Mouse (Mus musculus) cerebral cortex, adult 2 months (tissue): ENCODE results near the gene Ap3b1.

Experiments used
- WGBS: fragments of 180-500 bp; shearing (Covaris S2); methylation state at CpG from one replicate; pipeline ENCODE4 v1.1.7; 2018; 5-methylcytosine and 5-hydroxymethylcytosine counted together

Gene Ap3b1

GRCm38 (mm10) chr13:94451229-94451628 lies 92.5 kb downstream of the Ap3b1 start:
- 53% methylated on average over 6 of the region's 6 CpGs for WGBS

- WGBS: 87% methylated on average over 12 of the region's 12 CpGs
Observed at GRCm38 (mm10) chr13:94454131-94454530, 95.4 kb downstream of the Ap3b1 start.

DNA sequence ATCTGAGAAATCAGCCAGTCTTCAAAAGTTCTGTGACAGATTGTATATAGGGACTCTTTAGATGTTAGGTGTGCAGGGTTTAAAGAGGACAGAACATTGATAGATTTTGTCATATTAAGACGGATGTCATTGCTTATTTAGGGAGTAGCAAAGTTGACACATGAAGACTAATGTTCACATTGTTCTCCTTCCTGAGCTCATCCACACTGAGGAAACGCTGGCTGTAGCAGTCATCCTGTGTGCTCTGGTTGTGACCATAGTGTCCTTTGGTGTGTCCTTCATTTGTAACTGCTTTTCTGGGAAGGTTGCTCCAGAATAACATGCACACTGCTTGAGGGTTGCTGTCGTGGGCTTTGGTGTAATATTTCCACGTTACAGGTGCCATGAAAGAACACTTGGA lies 100.4 kb downstream of the Ap3b1 start:
- WGBS: 83% methylated on average over 4 of the region's 4 CpGs

DNA sequence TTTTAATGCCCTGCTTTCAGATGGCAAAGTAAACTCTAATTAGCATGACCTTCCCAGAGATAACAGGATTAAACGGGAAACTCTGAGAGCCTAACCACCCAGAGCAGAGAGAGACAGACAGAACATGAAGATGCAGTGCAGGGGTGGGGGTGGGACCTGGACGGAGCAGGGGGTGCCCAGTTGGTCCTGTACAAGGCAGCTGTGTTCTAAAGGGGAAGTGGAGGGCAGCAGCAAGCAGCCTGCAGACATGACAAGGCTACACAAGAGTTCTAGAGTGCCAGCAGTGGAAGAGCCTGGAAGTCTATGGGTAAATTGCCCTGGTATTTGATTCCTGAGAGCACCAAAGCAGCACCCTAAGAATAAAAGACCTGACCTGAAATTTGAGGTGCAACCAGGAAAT lies 105.5 kb downstream of the Ap3b1 start:
- WGBS: 51% methylated on average over 2 of the region's 2 CpGs

GRCm38 (mm10) chr13:94468551-94468950 lies 109.8 kb downstream of the Ap3b1 start:
- 100% methylated on average over 1 of the region's 1 CpGs for WGBS

- 95% methylated on average over 11 of the region's 11 CpGs for WGBS
Observed at GRCm38 (mm10) chr13:94471009-94471672, 112.4 kb downstream of the Ap3b1 start.

DNA sequence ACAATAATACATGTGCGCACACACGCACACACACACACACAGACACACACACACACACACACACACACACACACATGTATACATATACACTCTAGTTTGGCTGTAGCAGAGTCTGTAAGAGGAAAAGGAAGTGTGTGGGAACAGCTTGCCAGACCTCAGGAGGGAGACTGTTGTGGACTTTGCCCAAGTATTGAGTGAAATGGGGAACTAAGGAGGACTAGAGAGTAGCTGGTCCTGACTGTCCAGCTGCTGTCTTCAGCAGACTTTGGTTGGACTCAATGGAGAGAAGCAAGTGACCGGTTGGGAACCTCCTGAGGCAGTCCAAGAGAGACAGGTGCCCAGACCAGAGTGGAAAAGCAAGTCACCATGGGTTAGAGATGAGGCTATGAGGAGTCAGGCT lies 117.4 kb downstream of the Ap3b1 start:
- 96% methylated on average over 3 of the region's 3 CpGs for WGBS

DNA sequence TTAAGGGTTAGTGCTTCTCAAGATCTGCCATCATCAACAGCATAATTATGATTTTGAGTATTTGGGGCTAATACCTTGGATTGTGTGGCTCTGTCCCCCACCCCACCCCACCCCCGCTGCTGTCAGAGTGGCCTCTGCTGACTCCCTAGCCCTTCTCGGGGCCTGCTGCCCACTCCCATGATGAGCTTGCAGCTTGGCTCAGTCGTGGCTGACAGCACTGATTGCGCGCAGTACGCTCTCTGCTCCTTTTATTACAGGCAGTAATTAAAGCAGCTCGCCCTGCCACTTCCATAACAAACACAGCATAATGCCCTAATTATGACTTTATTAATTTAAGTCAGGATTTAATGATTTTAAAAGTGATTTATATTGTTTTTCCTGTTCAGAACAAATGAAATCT lies 121.5 kb downstream of the Ap3b1 start:
- WGBS: 74% methylated on average over 7 of the region's 7 CpGs

DNA sequence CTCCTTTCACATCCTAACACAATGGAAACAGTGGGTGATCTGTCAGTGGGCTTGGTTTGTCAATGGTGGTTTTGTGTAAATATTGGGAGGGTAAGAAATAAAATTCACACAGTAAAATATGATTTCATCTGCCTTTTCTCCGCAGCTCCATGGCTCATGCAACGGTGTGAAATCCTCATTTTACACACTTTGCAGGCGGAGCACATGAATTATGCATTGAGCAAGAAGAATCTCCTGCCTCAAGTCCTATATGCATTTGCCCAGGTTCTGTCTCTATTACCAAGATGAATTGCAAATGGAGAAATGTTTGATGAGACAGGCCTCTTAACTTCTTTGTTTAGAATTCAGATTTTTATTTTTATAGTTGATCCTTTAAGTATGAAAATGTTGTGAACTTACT lies 131.9 kb downstream of the Ap3b1 start:
- 42% methylated on average over 3 of the region's 3 CpGs for WGBS

DNA sequence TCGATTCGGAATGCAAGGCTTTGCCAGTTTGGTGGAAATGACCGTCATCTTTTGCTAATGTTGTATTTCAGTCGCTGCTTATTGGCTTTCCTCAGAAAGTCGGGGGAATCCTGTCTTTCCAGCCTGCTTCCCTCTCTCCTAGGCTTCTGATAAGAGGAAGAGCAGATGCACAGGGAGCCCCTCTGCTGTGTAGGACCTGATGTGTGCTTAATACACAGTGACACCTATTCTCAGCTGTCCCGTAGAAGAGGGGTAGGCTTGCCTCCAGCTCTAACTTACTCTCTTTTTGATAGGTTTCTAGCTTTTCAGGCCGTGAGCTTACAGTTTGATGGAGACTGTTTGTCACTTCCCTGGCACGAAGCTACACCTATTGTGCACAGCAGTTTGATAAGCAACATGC lies 132.4 kb downstream of the Ap3b1 start:
- 62% methylated on average over 8 of the region's 8 CpGs for WGBS

- 89% methylated on average over 3 of the region's 3 CpGs for WGBS
Observed at GRCm38 (mm10) chr13:94497521-94497920, 138.8 kb downstream of the Ap3b1 start.

- 60% methylated on average over 3 of the region's 3 CpGs for WGBS
Observed at GRCm38 (mm10) chr13:94506411-94506810, 147.7 kb downstream of the Ap3b1 start.

DNA sequence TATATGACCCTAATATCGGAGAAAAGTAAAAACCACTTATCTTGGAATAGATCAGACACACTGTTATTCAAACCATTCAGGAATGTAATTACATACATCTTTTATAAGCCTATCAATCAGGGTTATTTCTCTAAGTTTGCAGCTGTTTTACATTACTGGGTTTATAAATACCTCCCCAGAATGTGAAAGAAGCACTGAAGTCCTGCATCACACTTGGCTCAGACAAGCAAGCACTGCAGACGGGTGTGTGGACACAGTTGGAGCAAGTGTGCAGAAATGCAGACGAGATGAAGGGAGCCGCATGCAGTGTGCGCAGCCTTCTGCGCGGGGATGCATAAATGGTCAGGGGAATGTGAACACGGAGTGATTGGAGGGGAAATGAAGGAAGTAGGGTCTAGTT lies 149.6 kb downstream of the Ap3b1 start:
- WGBS: 84% methylated on average over 8 of the region's 8 CpGs

DNA sequence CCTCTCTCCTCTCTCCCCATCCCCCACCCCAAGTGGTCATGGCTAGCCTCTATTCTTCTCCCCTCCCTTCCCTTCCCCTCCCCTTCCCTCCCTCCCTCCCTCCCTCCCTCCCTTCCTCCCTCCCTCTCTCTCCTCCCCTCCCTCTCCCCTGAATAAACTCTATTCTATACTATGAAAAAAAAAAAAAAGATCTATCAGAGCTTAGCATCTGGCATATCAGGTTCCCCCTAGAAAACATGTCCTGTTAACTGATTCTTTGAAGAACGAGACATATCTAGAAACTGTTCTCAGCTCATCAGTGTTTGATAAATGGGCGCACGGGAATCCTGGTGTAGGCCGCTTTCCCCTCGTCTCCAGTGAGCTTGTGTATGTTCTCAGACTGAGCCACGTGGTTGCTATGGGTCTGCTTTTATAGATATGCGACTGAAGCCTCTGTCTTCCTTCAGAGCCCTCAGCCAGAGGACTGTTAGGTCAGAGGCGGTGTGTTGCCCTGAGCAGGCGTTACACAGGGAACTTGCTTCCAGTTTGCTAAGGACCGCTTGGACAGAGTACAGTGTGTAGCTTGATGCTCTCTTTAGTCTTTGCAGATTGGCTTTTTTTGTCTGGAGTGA lies 154.5 kb downstream of the Ap3b1 start:
- WGBS: 88% methylated on average over 10 of the region's 10 CpGs

DNA sequence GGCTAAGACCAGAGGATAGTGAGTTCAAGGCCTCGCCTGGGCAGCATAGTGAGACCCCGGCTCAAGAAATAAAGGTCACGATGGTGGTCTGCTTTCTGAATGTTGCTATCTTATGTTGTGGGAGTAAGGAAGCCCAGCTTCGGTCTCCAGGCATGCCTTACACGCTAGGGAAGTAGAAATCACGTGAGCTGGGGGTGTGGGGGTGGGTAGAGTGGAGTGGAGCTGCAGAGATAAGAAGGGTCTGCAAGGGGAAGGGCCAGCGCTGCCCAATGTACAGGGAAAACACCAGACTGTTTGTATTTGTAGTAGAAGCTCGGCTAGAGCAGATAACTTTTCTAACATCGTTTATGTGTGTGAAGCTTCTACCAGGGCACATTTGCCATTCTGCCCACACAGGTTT lies 155.1 kb downstream of the Ap3b1 start:
- WGBS: 86% methylated on average over 9 of the region's 9 CpGs

DNA sequence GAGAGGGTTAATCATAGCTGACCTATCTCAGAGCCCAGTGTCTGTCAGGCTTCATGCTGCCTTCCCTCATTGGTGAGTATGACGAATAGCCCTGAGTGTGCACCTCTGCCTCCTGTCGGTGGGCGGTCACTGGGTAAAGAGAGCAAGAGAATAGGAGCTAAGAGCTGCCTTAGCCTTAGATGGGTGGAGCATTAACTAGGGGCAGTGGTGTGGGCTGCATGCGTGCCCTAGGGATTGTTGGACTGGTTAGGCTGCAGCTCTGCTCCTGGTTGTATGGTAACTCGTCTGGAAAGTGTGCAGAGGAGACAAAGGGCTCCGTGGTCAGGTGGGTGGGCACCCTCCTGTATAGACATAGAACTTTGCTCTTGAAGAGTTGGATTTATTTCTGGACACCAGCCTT lies 157.8 kb downstream of the Ap3b1 start:
- WGBS: 88% methylated on average over 6 of the region's 6 CpGs

DNA sequence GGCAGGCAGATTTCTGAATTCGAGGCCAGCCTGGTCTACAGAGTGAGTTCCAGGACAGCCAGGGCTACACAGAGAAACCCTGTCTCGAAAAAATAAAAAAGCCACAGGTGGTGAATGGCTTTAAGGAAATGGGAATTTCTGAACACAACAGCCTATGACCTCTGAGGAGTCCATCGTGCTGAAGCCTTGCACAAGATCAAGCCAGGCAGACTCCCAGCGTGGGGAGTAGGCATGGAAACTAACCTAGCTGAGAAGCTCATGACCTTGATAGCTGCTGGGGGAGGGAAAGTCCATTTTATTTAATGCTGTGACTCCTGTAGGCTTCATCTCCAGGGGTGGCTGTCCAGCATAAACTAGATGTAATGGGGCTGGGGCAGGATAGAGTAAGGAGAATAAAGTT lies 159.4 kb downstream of the Ap3b1 start:
- WGBS: 96% methylated on average over 4 of the region's 4 CpGs

DNA sequence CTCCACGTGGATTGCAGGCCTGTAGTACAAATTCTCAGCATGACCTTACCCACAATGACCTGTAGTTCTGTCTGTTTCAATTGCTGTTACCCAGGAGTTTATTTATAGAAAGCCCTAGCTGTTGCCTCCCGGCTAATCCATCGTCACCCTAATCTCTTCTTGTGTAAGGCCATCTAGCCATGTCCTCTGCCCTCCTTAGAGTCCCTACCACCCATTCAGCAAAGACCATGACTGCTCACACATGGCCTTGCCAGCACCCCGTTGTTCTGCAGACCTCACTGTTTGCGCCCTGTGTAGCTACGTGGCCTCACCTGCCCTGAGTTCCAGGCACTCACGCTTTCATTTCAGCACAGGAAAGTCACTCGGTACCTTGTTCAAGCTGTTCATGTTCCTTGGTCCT lies 160.5 kb downstream of the Ap3b1 start:
- 90% methylated on average over 8 of the region's 8 CpGs for WGBS

DNA sequence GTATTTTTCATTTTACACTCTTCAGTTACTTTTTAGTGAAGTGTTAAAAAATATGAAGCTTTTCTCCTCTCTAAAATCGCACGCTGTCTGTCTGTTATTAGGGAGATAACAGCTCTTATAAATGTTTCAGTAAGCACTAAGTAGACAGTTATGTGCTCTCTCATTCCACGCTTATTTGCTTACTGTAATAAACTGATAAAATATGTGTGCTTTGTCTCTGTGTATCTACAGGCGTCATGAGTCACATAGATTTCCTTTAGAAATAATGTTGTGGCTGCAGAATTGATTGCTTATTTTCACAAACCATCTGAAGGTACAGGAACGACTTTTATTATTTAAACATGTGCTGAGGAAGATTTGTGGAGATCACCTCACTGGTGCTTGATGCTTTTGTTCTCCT lies 164.5 kb downstream of the Ap3b1 start:
- WGBS: 85% methylated on average over 5 of the region's 5 CpGs

- WGBS: 85% methylated on average over 7 of the region's 7 CpGs
Observed at GRCm38 (mm10) chr13:94524669-94525238, 166.0 kb downstream of the Ap3b1 start.

DNA sequence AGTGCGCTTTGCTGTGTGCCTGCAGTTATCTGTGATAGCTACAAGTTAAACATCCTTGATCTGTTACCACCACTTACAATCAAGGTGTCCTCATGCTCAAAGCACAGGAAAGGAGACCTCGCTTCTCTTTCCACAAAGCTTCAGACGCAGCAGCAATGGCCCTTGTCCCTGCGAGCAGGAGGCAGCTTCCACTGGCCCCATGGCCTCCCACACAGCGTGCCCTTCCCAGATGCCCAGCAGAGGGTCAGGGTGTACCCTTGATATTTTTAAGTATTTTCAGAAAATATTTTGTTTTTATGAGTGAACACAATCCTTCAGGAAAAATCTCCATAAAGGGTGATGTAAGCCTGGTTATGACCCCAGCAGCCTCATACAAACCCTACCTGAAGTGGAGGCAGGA lies 170.4 kb downstream of the Ap3b1 start:
- 96% methylated on average over 5 of the region's 5 CpGs for WGBS

GRCm38 (mm10) chr13:94533516-94533915 lies 174.8 kb downstream of the Ap3b1 start:
- WGBS: 96% methylated on average over 8 of the region's 8 CpGs

DNA sequence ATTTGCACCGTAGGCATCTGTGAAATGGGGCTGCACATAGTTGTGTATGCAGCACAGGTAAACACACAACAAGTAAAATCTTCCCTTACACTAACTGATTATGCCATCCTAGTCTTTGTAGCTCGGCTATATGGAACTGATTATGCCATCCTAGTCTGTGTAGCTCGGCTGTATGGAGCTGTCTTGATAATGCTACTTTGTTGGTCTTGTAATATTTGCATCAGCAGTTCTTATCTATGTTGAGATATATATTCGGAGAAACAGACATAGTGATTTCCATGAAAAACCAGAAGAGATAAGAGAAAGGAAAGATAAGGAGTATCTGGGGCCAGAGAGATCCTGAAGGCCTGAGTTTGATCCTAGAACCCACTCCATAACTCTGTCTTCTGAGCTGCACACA lies 178.6 kb downstream of the Ap3b1 start:
- WGBS: 92% methylated on average over 4 of the region's 4 CpGs
